ENCODE assay signal across 8 mouse cellular contexts in the genomic region with DNA sequence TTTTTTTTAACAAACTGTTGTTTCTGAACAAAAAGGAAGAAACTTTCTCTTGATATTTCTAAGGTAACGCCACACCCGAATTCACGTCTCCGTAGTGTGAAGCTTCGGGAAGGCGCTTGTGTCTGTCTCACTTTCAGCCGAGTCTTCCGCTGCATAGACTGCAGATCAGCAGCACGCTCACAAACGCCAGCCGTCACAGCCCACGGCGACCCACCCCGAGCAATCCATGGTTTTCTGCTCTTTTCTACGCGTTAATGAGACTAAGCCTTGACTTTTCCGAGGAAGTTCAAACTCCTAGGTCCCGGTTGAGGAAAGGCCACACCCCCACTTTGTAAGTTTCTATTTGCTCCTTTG. TPM values are rescaled to one million over a fixed set of nuclear protein-coding genes. Genes with fewer than 3 reads are reported as not detected.
A peak's percentile ranks its signal among the peaks of the same experiment; 100 is the strongest.
DNase-seq lines count a peak whose midpoint lies in the region; ATAC-seq lines count a peak whose summit lies in the region.

No protein-coding gene starts in this region.

- H3K27ac ChIP-seq in embryonic facial prominence, embryonic 13.5 days: peak overlapping the region; percentile 90
- H3K27ac ChIP-seq in intestine, embryonic 16.5 days (ENCODE audit: low read length): peak overlapping the region; percentile 74
- no peak overlapping the region for H3K27ac ChIP-seq in neural tube, embryonic 12.5 days

- ATAC-seq in embryonic facial prominence, embryonic 13.5 days (ENCODE audit: insufficient number of reproducible peaks, insufficient read depth, low FRiP score, low TSS enrichment, low read depth): no peak
- ATAC-seq in intestine, embryonic 16.5 days: no peak
- ATAC-seq in neural tube, embryonic 12.5 days (ENCODE audit: low FRiP score, low read depth): no peak

- H3K4me3 ChIP-seq in embryonic facial prominence, embryonic 13.5 days: peak overlapping the region; percentile 61
- H3K4me3 ChIP-seq in intestine, embryonic 16.5 days (ENCODE audit: low read length): peak overlapping the region; percentile 71
- H3K4me3 ChIP-seq in neural tube, embryonic 12.5 days: peak overlapping the region; percentile 56

- WGBS in embryonic facial prominence, embryonic 13.5 days: under 1% methylated on average over 18 of the region's 18 CpGs
- WGBS in intestine, embryonic 16.5 days: under 1% methylated on average over 18 of the region's 18 CpGs
- under 1% methylated on average over 18 of the region's 18 CpGs for WGBS in neural tube, embryonic 12.5 days

- 0 out of 2 replicates have a peak, but pooled peaks cover 6% of the 10 kb centered on the region for H3K36me3 ChIP-seq in embryonic facial prominence, embryonic 13.5 days
- H3K36me3 ChIP-seq in intestine, embryonic 16.5 days (ENCODE audit: control insufficient read depth, insufficient read depth, low read length): no peaks in the 10 kb centered on the region
- no peaks in the 10 kb centered on the region for H3K36me3 ChIP-seq in neural tube, embryonic 12.5 days

- H3K9me3 ChIP-seq in embryonic facial prominence, embryonic 13.5 days: peaks cover 9% of the 10 kb centered on the region
- H3K9me3 ChIP-seq in intestine, embryonic 16.5 days (ENCODE audit: control insufficient read depth, low read length): peaks cover 4% of the 10 kb centered on the region; the same call in 1 of the 2 replicates
- peaks cover 12% of the 10 kb centered on the region; the same call in 1 of the 2 replicates for H3K9me3 ChIP-seq in neural tube, embryonic 12.5 days

- peak; percentile 4 for DNase-seq in layer of hippocampus, adult 9-11 months
- DNase-seq in layer of hippocampus, adult 11-12 months (ENCODE audit: low spot score): no peak
- no peak for DNase-seq in spleen, postnatal 4 days (ENCODE audit: low spot score in 2 of 2)
- DNase-seq in cerebellum, adult 18-20 months: no peak
- DNase-seq in layer of hippocampus, adult 18-20 months (ENCODE audit: low spot score in 2 of 2): no peak

- 0 out of 2 replicates have a peak, but pooled peaks cover 8% of the 10 kb centered on the region for H3K4me1 ChIP-seq in embryonic facial prominence, embryonic 13.5 days
- peaks cover 9% of the 10 kb centered on the region for H3K4me1 ChIP-seq in intestine, embryonic 16.5 days (ENCODE audit: control insufficient read depth, insufficient read depth, low read length)
- no peaks in the 10 kb centered on the region for H3K4me1 ChIP-seq in neural tube, embryonic 12.5 days

- H3K27me3 ChIP-seq in embryonic facial prominence, embryonic 13.5 days: no peaks in the 10 kb centered on the region
- no peaks in the 10 kb centered on the region for H3K27me3 ChIP-seq in intestine, embryonic 16.5 days (replicated peaks; ENCODE audit: control insufficient read depth, insufficient read depth, low read length)
- no peaks in the 10 kb centered on the region for H3K27me3 ChIP-seq in neural tube, embryonic 12.5 days (replicated peaks)

- H3K4me2 ChIP-seq in embryonic facial prominence, embryonic 13.5 days: peak overlapping the region; percentile 82
- H3K4me2 ChIP-seq in intestine, embryonic 16.5 days (ENCODE audit: low read depth, low read length): peak overlapping the region; percentile 59
- peak overlapping the region; percentile 72 for H3K4me2 ChIP-seq in neural tube, embryonic 12.5 days (replicated peaks)

- peak overlapping the region; percentile 72 for H3K9ac ChIP-seq in embryonic facial prominence, embryonic 13.5 days
- peak overlapping the region; percentile 63 for H3K9ac ChIP-seq in intestine, embryonic 16.5 days (ENCODE audit: low read depth, low read length)
- 0 out of 2 replicates have a peak overlapping the region, but pooled peaks have one; percentile 22 for H3K9ac ChIP-seq in neural tube, embryonic 12.5 days

RNA-seq across cellular contexts. Expression of a gene that starts 44.0 kb away (rescaled TPM):
- 22.9 and 29.7 TPM in 2 replicates for polyA plus RNA-seq in embryonic facial prominence, embryonic 13.5 days (2015; fragmentation: Nextera tagmentation; extraction: Ambion mirVana)
- polyA plus RNA-seq in intestine, embryonic 16.5 days (2015; fragmentation: Nextera tagmentation; extraction: Ambion mirVana): 11.7 and 12.0 TPM in 2 replicates
- polyA plus RNA-seq in neural tube, embryonic 12.5 days (2016; fragmentation: Nextera tagmentation; extraction: Ambion mirVana): 21.3 and 21.6 TPM in 2 replicates
- total RNA-seq in layer of hippocampus, adult 18-20 months (2021): 10 to 100 TPM; 27.6 to 28.0 TPM

Comparison
In these comparisons a context has a peak if more than half of its experiments do, and no peak if none do; other contexts are left out.
1. H3K9ac ChIP-seq: peak in every context shown above with its lines; median percentile 72 in embryonic facial prominence, embryonic 13.5 days; 63 in intestine, embryonic 16.5 days; 22 in neural tube, embryonic 12.5 days.